Mouse (Mus musculus) heart, adult 2 months (tissue): ENCODE results near the gene Adamts7.

Experiments
- CTCF ChIP-seq: fragments of 200-600 bp; IDR thresholded peaks from 2 replicates; pipeline ENCODE4 v1.8.1; 2022; ENCODE audit warnings: antibody characterized with exemption, mild to moderate bottlenecking, moderate library complexity
- EP300 ChIP-seq: fragments of 200-500 bp; IDR thresholded peaks from 2 replicates; pipeline ENCODE4 v1.6.1; 2011; ENCODE audit warnings: low read depth, low read length, control low read depth; ENCODE audit not compliant: insufficient read depth
- POLR2A ChIP-seq: fragments of 200-500 bp; IDR thresholded peaks from 2 replicates; pipeline ENCODE4 v1.6.1; 2011; ENCODE audit warnings: mild to moderate bottlenecking, low read depth, low read length, control low read depth; ENCODE audit not compliant: insufficient read depth

DNA sequence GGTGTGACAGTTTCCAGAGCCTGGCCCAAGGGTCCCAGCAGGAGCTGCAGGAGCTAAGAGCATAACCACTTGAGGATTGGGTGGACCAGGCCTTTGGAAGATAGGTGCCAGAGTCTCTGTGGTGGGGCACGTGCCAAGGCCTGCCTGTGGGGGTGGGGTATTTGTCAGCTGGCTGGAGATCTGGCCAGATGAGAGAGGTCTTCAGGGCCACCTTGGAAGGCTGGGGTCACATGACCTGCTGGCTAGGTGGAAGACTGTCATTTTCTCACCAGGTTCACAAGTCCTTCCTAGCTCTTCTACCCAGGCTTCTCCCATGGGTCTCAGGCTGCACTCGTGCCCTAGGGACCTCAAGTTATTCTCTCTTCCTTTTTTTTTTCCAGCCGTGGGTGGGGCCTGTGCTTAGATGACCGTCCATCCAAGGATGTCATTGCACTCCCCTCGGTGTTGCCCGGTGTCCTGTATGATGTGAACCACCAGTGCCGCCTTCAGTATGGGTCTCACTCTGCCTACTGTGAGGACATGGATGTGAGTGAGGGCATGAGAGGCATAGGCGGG lies 22.6 kb downstream of the Adamts7 start:
- TF ChIP-seq CTCF (no peak), POLR2A (no peak), EP300 (no peak)
